Mouse (Mus musculus): ENCODE measurements around the gene Plppr1. TPM values are rescaled to one million over a fixed set of nuclear protein-coding genes. Genes with fewer than 3 reads are reported as not detected.
A peak's percentile ranks its signal among the peaks of the same experiment; 100 is the strongest.

Gene Plppr1
- polyA plus RNA-seq, 1 experiment from 2014 or later = 38.9 TPM

GRCm38 (mm10) chr4:49189991-49190526, 131.0 kb downstream of the Plppr1 start:
- Histone ChIP-seq H3K36me3 (no peaks in the 10 kb centered on the region), H3K9me3 (no peaks in the 10 kb centered on the region), H3K4me2 (replicated peaks) (no peak overlapping the region), H3K4me3 (replicated peaks) (no peak overlapping the region), H3K4me1 (replicated peaks) (peaks cover 7% of the 10 kb centered on the region; the same call in 1 of the 2 replicates), H3K27ac (peak overlapping the region; percentile 44), H3K27me3 (no peaks in the 10 kb centered on the region), H3K9ac (replicated peaks) (no peak overlapping the region)
- WGBS = 60% methylated on average over 3 of the region's 3 CpGs
- no peak for ATAC-seq

DNA sequence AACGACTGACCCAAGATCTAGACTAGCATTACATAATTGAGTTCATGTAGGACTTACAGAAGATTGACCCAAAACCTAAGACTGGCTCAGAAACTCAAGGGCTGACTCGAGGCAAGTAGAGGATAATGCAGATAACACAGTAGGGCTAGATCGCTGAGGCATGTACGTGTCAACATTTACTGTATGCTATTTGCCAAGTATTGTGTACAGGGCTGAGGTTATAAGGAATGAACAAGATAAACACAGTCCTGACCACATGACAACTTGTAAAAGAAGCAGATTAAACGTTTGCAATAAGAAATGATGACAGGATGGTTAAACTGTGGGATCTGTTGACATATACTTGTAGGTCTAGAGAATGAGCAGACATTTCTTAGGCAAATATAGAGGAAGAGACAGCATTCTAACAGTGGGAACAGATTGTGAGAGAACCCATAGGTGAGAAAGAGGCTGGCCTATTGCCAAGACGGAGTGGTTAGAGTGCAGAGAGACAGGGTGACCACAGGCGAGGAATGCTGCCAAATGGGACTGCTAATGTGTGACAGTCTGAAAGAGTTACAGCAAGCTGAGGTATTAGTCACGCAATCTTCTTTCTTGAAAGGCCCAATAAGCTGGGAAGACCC, 138.2 kb downstream of the Plppr1 start:
- 80% methylated on average over 8 of the region's 8 CpGs for WGBS
- Histone ChIP-seq H3K27ac (no peak overlapping the region), H3K4me2 (replicated peaks) (no peak overlapping the region), H3K36me3 (no peaks in the 10 kb centered on the region), H3K4me3 (replicated peaks) (no peak overlapping the region), H3K27me3 (no peaks in the 10 kb centered on the region), H3K9me3 (no peaks in the 10 kb centered on the region), H3K4me1 (replicated peaks) (no peaks in the 10 kb centered on the region), H3K9ac (replicated peaks) (no peak overlapping the region)
- no peak for ATAC-seq

DNA sequence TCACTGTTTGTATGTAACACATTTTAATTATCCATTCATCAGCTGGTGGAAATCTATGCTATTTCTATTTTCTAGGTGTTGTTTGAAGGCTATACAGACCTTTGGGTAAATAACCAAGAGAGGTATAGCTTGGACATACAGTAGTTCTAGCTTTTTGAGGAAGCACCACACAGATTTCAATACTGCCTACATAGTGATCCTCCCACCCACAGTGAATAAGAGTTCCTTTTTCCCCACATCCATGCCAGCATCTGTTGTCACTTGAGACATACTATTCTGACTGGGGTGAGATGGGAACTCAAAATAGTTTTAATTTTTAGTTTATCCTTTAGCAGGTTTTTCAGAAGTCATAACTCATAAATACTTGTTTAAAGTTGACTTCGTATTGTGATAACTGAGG, 151.4 kb downstream of the Plppr1 start:
- H3K4me1 ChIP-seq (replicated peaks) = peaks cover 6% of the 10 kb centered on the region; the same call in 1 of the 2 replicates
- no peaks in the 10 kb centered on the region for H3K9me3 ChIP-seq
- no peak overlapping the region for H3K4me3 ChIP-seq (replicated peaks)
- no peaks in the 10 kb centered on the region for H3K36me3 ChIP-seq
- H3K27me3 ChIP-seq = no peaks in the 10 kb centered on the region
- ATAC-seq = no peak
- H3K4me2 ChIP-seq (replicated peaks) = no peak overlapping the region
- WGBS = 94% methylated on average over 1 of the region's 1 CpGs
- no peak overlapping the region for H3K9ac ChIP-seq (replicated peaks)
- no peak overlapping the region for H3K27ac ChIP-seq

- no peaks in the 10 kb centered on the region for H3K9me3 ChIP-seq
- H3K4me1 ChIP-seq (replicated peaks) = peaks cover 6% of the 10 kb centered on the region; the same call in 1 of the 2 replicates
- no peak overlapping the region for H3K4me2 ChIP-seq (replicated peaks)
- no peak overlapping the region for H3K27ac ChIP-seq
- no peaks in the 10 kb centered on the region for H3K36me3 ChIP-seq
- H3K4me3 ChIP-seq (replicated peaks) = no peak overlapping the region
- H3K9ac ChIP-seq (replicated peaks) = no peak overlapping the region
- 67% methylated on average over 5 of the region's 5 CpGs for WGBS
- H3K27me3 ChIP-seq = no peaks in the 10 kb centered on the region
- no peak for ATAC-seq
Measured at GRCm38 (mm10) chr4:49211582-49211981, 152.5 kb downstream of the Plppr1 start.

DNA sequence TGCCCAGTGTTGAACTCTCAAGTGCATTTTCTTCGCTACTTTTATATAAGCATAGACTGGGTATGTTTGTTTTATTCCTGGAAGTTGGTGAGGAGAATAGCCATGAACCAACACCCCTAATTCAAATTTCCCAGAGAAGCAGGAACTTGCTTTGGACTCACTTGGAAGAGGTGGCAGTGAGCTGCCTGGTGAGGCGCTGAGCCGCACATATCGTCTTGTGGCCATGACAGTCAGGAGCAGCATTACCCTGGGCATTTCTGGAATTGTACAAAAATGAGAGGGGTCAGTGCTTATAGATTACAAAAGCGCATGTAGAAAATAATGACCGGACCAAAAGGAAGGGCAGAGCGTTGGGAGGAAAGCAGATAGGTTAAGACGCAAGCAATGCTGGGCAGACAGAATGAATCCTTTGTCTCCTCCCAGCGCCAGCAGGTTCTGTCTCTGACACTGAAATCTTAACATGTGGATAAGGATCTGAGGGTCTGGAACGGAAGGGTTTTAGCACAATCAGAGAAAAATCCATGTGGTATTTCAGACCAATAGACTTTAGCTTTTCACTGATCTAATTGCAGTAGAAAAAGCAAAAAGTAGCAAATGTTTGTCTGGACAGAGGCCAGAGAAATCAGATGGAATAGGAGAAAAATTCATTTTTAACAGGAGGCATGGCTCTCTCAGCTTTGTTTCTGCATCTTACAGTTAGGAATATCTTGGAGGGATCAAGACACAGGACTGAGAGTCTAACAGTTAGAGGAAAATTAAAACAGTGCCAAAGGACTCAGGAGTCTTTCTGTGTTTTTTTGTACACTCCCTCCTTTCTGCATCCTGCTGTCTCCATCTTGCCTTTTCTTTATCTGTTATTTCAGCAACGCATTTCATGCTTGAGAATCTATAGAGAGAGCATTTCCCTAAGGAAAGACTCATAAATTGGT, 153.8 kb downstream of the Plppr1 start:
- peaks cover 6% of the 10 kb centered on the region; the same call in 1 of the 2 replicates for H3K4me1 ChIP-seq (replicated peaks)
- no peak overlapping the region for H3K4me2 ChIP-seq (replicated peaks)
- WGBS = 75% methylated on average over 11 of the region's 11 CpGs
- no peaks in the 10 kb centered on the region for H3K27me3 ChIP-seq
- H3K27ac ChIP-seq = no peak overlapping the region
- no peaks in the 10 kb centered on the region for H3K9me3 ChIP-seq
- no peak for ATAC-seq
- no peak overlapping the region for H3K9ac ChIP-seq (replicated peaks)
- H3K4me3 ChIP-seq (replicated peaks) = no peak overlapping the region
- H3K36me3 ChIP-seq = no peaks in the 10 kb centered on the region

DNA sequence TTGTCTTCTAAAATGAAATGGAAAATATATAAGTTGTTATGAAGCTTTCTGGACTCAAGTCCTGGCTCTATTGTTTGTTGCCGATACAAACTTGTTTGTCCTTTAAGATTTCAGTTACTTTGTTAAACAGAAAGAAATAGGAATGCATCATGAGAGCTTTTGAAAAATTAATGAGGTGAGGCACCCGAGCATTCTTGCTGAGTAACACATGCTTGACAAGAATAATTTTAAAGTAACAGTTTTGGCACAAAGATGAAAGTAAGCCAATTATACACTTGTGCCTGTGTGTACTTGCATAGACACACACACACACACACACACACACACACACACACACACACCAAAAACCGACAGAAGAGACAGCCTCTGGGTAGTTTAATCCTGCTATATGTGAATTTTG, 155.3 kb downstream of the Plppr1 start:
- Histone ChIP-seq H3K27ac (no peak overlapping the region), H3K9ac (replicated peaks) (no peak overlapping the region), H3K4me1 (replicated peaks) (peaks cover 6% of the 10 kb centered on the region; the same call in 1 of the 2 replicates), H3K36me3 (no peaks in the 10 kb centered on the region), H3K27me3 (no peaks in the 10 kb centered on the region), H3K9me3 (no peaks in the 10 kb centered on the region), H3K4me2 (replicated peaks) (no peak overlapping the region), H3K4me3 (replicated peaks) (no peak overlapping the region)
- whole genome bisulfite sequencing = 56% methylated on average over 3 of the region's 3 CpGs
- no peak for ATAC-seq

- Histone ChIP-seq H3K27me3 (no peaks in the 10 kb centered on the region), H3K36me3 (no peaks in the 10 kb centered on the region), H3K4me3 (replicated peaks) (no peak overlapping the region), H3K4me1 (replicated peaks) (no peaks in the 10 kb centered on the region), H3K9ac (replicated peaks) (no peak overlapping the region), H3K9me3 (no peaks in the 10 kb centered on the region), H3K27ac (no peak overlapping the region), H3K4me2 (replicated peaks) (no peak overlapping the region)
- no peak for ATAC-seq
- WGBS = 83% methylated on average over 6 of the region's 6 CpGs
Measured at GRCm38 (mm10) chr4:49223501-49223900, 164.4 kb downstream of the Plppr1 start.

- no peak overlapping the region for H3K9ac ChIP-seq (replicated peaks)
- H3K27me3 ChIP-seq = no peaks in the 10 kb centered on the region
- no peak for ATAC-seq
- 81% methylated on average over 1 of the region's 1 CpGs for WGBS
- H3K4me3 ChIP-seq (replicated peaks) = no peak overlapping the region
- no peak overlapping the region for H3K27ac ChIP-seq
- H3K4me2 ChIP-seq (replicated peaks) = no peak overlapping the region
- no peaks in the 10 kb centered on the region for H3K4me1 ChIP-seq (replicated peaks)
- no peaks in the 10 kb centered on the region for H3K36me3 ChIP-seq
- H3K9me3 ChIP-seq = no peaks in the 10 kb centered on the region
Measured at GRCm38 (mm10) chr4:49225021-49225420, 165.9 kb downstream of the Plppr1 start.

- Histone ChIP-seq H3K27me3 (0 out of 2 replicates have a peak, but pooled peaks cover 5% of the 10 kb centered on the region), H3K4me3 (replicated peaks) (no peak overlapping the region), H3K9me3 (no peaks in the 10 kb centered on the region), H3K9ac (replicated peaks) (no peak overlapping the region), H3K4me1 (replicated peaks) (peaks cover 15% of the 10 kb centered on the region), H3K4me2 (replicated peaks) (no peak overlapping the region), H3K27ac (no peak overlapping the region), H3K36me3 (no peaks in the 10 kb centered on the region)
- peak; percentile 82 for ATAC-seq
- 31% methylated on average over 11 of the region's 11 CpGs for WGBS
Measured at GRCm38 (mm10) chr4:49232206-49233031, 173.3 kb downstream of the Plppr1 start.

DNA sequence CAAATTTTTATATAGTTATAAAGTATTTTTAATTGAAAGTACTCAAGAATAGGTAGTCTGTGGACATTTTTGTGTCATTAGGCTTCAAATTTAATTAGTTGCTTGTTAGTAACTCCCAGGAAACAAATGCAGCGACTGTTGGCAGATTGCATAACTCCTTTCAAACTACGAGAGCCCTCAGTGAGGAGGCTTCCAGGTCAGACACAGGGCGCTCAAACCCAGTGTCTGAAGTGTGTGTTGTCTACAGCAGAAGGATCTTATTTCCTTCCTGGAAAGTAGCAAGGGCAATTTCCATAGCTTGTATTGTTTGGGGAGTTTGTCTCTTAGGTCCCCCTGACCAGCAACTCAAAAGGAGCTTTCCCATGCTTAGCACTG, 173.9 kb downstream of the Plppr1 start:
- no peak overlapping the region for H3K4me2 ChIP-seq (replicated peaks)
- 33% methylated on average over 3 of the region's 3 CpGs for WGBS
- no peak overlapping the region for H3K9ac ChIP-seq (replicated peaks)
- H3K36me3 ChIP-seq = no peaks in the 10 kb centered on the region
- H3K4me1 ChIP-seq (replicated peaks) = peaks cover 15% of the 10 kb centered on the region
- H3K27ac ChIP-seq = no peak overlapping the region
- 0 out of 2 replicates have a peak, but pooled peaks have one; percentile 31 for ATAC-seq
- H3K4me3 ChIP-seq (replicated peaks) = no peak overlapping the region
- no peaks in the 10 kb centered on the region for H3K9me3 ChIP-seq
- H3K27me3 ChIP-seq = 0 out of 2 replicates have a peak, but pooled peaks cover 5% of the 10 kb centered on the region

- Histone ChIP-seq H3K9ac (replicated peaks) (no peak overlapping the region), H3K4me1 (replicated peaks) (peaks cover 1% of the 10 kb centered on the region), H3K27ac (no peak overlapping the region), H3K36me3 (no peaks in the 10 kb centered on the region), H3K4me3 (replicated peaks) (no peak overlapping the region), H3K4me2 (replicated peaks) (no peak overlapping the region), H3K27me3 (0 out of 2 replicates have a peak, but pooled peaks cover 5% of the 10 kb centered on the region), H3K9me3 (no peaks in the 10 kb centered on the region)
- ATAC-seq = 0 out of 2 replicates have a peak, but pooled peaks have one; percentile 27
- WGBS = 88% methylated on average over 4 of the region's 4 CpGs
Measured at GRCm38 (mm10) chr4:49238111-49238510, 179.0 kb downstream of the Plppr1 start.
